Mouse (Mus musculus) forebrain, embryonic 15.5 days (tissue): Measurements from ENCODE around the gene Plscr3. TPM values are rescaled to one million over a fixed set of nuclear protein-coding genes. Genes with fewer than 3 reads are reported as not detected.
"Not testable (repeated sequence)": the region's sequence is repeated elsewhere in the genome, so short reads cannot be mapped to it uniquely, and the experiment has no call there.

Experiments used
- ATAC-seq: fragments of 200-750 bp; cut with Nextera tagmentation; replicated peaks from 2 replicates; pipeline ENCODE4 v1.8.0; 2017; ENCODE audit warnings: mild to moderate bottlenecking, moderate TSS enrichment, moderate library complexity
- H3K27ac ChIP-seq: fragments of 300-500 bp; sonication (generic); replicated peaks from 2 replicates; pipeline ENCODE4 v1.5.1; 2015; ENCODE audit warnings: mild to moderate bottlenecking, inconsistent platforms
- H3K27me3 ChIP-seq: fragments of 300-500 bp; sonication (generic); 2 replicates; pipeline ENCODE4 v1.6.1; 2015; ENCODE audit warnings: inconsistent platforms
- H3K36me3 ChIP-seq: fragments of 300-500 bp; sonication (generic); 2 replicates; pipeline ENCODE4 v1.6.1; 2015; ENCODE audit warnings: mild to moderate bottlenecking, inconsistent platforms
- H3K4me1 ChIP-seq: fragments of 300-500 bp; sonication (generic); 2 replicates; pipeline ENCODE4 v1.6.1; 2015; ENCODE audit warnings: inconsistent platforms
- H3K4me2 ChIP-seq: fragments of 300-500 bp; sonication (generic); replicated peaks from 2 replicates; pipeline ENCODE4 v1.6.1; 2015; ENCODE audit warnings: mild to moderate bottlenecking, inconsistent platforms
- H3K4me3 ChIP-seq: fragments of 300-500 bp; sonication (generic); 2 replicates; pipeline ENCODE4 v1.5.1; 2015; ENCODE audit warnings: mild to moderate bottlenecking, inconsistent platforms
- H3K9ac ChIP-seq: fragments of 300-500 bp; sonication (generic); replicated peaks from 2 replicates; pipeline ENCODE4 v1.6.1; 2015; ENCODE audit warnings: mild to moderate bottlenecking, inconsistent platforms
- H3K9me3 ChIP-seq: fragments of 300-500 bp; sonication (generic); 2 replicates; pipeline ENCODE4 v1.6.1; 2016; ENCODE audit warnings: inconsistent platforms
- WGBS: fragments of 180-500 bp; shearing (Covaris S2); methylation state at CpG from one replicate; pipeline ENCODE4 v1.1.7; 2015; ENCODE audit warnings: mixed read lengths; 5-methylcytosine and 5-hydroxymethylcytosine counted together
- polyA plus RNA-seq: library from polyadenylated mRNA; unstranded; fragments of >200 nt; fragmentation: Nextera tagmentation; extraction: Ambion mirVana; gene quantifications from 2 replicates; pipeline ENCODE4 v1.2.1, GENCODE M21; 2015

The Plscr3 gene
- polyA plus RNA-seq, 1 experiment from 2014 or later, result 51.0 TPM

DNA sequence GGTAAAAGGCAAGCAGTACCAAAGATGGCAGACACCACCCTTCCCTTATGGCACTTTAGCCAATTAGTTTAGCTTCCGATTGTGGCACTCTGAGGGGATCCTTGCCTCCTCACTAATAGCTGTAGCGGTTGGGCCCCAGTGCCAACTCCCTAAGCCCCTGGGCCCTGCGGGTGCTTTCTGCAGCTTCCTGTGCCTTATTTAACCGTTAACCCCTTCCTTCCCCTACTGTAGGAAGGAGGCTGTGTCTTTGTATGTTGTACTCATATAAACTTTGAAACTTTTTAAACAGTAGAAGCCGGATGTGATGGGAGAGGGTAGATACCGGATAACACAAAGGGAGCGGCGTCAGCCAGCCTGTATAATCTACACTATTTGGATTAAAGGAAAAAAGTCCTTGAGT is 4.6 kb downstream of the Plscr3 start:
- Histone ChIP-seq H3K27me3 (no peaks in the 10 kb centered on the region), H3K9me3 (no peaks in the 10 kb centered on the region), H3K9ac (no peak overlapping the region), H3K27ac (no peak overlapping the region), H3K4me2 (no peak overlapping the region), H3K36me3 (peaks cover 35% of the 10 kb centered on the region), H3K4me1 (peaks cover 29% of the 10 kb centered on the region), H3K4me3 (no peak overlapping the region)
- 66% methylated on average over 8 of the region's 8 CpGs for WGBS
- no peak for ATAC-seq

DNA sequence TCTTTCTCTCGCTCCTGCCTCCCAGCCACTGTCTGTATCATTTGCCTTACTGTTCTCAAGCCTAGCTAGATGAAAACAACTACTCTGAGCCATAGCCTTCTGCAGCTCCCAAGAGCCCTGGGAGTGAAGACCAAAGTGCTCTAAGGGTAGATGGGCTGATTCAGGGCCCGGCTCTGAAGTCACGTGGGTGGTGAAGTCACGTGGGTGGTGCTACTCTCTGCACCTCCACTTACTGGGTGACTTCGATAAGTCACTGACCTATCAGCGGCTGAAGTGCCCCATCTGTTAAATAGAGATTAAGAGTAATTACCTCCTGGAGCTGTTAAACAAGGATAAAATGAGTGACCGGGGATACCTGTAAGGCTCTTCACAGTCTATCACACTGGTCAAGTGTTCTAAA is 7.8 kb downstream of the Plscr3 start:
- ATAC-seq, result no peak
- H3K27me3 ChIP-seq, result peaks cover 14% of the 10 kb centered on the region; the same call in 1 of the 2 replicates
- H3K9me3 ChIP-seq, result no peaks in the 10 kb centered on the region
- H3K4me3 ChIP-seq, result no peak overlapping the region
- 77% methylated on average over 7 of the region's 7 CpGs for WGBS
- peaks cover 8% of the 10 kb centered on the region for H3K4me1 ChIP-seq
- peaks cover 29% of the 10 kb centered on the region for H3K36me3 ChIP-seq
- no peak overlapping the region for H3K4me2 ChIP-seq
- H3K27ac ChIP-seq, result no peak overlapping the region
- no peak overlapping the region for H3K9ac ChIP-seq

DNA sequence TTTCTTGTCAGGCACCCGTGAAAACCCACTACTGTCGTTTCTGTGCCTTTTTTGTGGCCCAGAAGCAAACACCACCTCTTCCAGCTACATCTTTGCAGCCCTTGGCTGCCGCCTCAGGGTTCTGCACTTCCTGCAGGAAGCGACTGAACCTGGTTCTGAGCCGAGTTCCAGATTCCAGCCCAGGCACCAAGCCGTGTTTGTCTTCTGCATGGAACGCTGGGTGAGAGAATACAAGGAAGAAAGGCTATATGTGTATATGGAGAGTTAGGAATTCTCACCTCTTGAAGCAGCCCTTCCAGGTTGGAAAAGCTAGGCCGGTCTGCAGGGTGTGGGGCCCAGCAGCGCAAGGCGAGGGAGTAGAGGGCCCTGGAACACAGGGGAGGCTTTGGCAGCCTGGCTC is 8.5 kb downstream of the Plscr3 start:
- Histone ChIP-seq H3K27ac (no peak overlapping the region), H3K9me3 (no peaks in the 10 kb centered on the region), H3K27me3 (peaks cover 14% of the 10 kb centered on the region; the same call in 1 of the 2 replicates), H3K36me3 (peaks cover 22% of the 10 kb centered on the region), H3K9ac (no peak overlapping the region), H3K4me3 (no peak overlapping the region), H3K4me2 (no peak overlapping the region), H3K4me1 (peaks cover 8% of the 10 kb centered on the region)
- no peak for ATAC-seq
- WGBS, result 90% methylated on average over 10 of the region's 10 CpGs

DNA sequence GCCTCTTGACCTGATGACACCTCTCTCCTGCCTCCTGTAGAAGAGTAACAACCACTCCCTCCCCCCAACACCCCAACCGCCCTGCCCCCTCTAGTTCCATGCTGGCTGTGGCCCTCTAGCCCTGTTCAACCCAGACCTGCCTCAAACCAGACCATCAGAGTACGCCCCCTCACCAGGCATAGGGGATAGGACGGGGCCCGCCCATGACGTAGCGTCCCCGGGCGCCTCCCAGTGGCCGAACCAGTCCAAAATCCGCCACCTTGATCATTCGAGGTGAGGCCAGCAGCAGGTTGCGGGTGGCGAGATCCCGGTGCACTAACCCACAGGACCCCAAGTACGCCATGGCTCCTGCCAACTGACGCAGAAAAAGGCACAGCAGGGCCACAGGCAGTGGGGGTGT is 9.2 kb downstream of the Plscr3 start:
- WGBS, result 19% methylated on average over 16 of the region's 16 CpGs
- ATAC-seq, result peak; percentile 71; the same call in 1 of the 2 replicates
- H3K27ac ChIP-seq, result no peak overlapping the region
- peaks cover 15% of the 10 kb centered on the region for H3K36me3 ChIP-seq
- no peak overlapping the region for H3K4me3 ChIP-seq
- no peak overlapping the region for H3K4me2 ChIP-seq
- H3K4me1 ChIP-seq, result peaks cover 7% of the 10 kb centered on the region
- H3K9me3 ChIP-seq, result no peaks in the 10 kb centered on the region
- H3K27me3 ChIP-seq, result peaks cover 14% of the 10 kb centered on the region; the same call in 1 of the 2 replicates
- no peak overlapping the region for H3K9ac ChIP-seq

DNA sequence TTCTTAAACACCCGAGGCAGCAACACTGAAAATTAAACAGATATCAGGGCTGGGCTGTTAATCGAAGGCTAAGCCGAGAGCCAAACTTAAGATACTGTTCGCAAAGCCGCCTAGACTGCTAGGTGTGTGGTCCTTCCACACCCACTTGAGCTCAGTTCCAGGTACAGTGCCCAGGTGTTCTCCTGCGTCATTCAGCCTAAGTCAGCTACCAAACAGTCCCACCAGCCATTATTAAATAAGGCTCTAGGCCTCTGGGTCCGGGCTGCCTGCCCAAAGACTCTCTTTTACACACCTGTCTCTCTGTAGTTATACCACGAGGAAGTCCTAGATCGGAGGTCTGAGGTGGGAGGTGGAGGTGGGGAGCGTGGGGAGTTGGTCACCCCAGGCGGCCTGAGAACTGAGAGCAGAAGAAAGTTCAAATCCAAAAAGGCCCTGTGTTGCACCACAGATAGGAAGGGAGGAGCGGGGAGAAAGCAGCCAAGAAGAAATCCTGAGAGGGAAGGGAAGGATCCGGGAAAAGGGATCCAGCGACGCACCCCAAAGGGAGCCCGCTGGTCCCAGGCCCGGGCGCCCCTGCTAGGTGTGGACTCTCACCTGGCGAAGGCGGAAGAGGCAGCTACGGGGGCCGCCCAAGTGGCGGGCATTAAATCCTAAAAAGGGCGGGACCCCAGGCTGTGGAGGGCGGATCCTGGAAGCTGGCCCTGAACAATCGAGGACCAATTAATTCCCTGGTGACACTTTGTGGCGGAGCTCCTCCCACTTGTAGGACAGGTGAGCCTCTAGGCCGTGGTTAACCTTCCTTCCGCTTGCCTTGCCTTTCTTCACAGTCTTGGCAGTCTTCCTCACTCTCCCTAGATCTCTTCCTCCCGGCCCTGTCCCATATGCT is 12.2 kb downstream of the Plscr3 start, which contains the start of gene Tnk1:
Gene Tnk1, minus strand, starts transcription at position 618 of the 886 bp plus-strand sequence.
- H3K27me3 ChIP-seq, result peaks cover 14% of the 10 kb centered on the region; the same call in 1 of the 2 replicates
- no peaks in the 10 kb centered on the region for H3K9me3 ChIP-seq
- H3K4me2 ChIP-seq, result no peak within 1 kb of the TSS
- H3K9ac ChIP-seq, result no peak within 1 kb of the TSS
- no peaks in the 10 kb centered on the region for H3K36me3 ChIP-seq
- WGBS, result 22% methylated on average over 30 of the region's 30 CpGs
- no peak for ATAC-seq
- no peak within 1 kb of the TSS for H3K27ac ChIP-seq
- H3K4me1 ChIP-seq, result peaks cover 3% of the 10 kb centered on the region; the same call in 1 of the 2 replicates
- no peak within 1 kb of the TSS for H3K4me3 ChIP-seq

DNA sequence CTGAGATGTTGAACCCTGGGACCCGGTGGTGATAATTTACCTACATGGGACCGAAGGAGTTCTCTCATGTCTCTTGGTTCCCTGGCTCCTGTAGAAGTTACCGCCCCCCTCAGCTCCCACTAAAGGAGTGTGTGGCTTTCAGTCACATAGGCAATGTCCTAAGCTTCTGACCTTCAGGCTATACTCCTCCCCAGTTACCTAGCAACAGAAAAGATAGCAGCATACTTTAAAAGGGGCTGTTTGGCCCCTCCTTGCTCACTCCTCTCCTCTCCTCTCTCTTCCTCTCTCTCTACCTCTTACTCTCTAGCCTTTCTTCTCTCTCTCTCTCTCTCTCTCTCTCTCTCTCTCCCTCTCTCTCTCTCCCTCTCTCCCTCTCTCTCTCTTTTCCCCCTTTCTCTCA is 17.6 kb downstream of the Plscr3 start:
- H3K36me3 ChIP-seq, H3K9me3 ChIP-seq, H3K9ac ChIP-seq, ATAC-seq, H3K27me3 ChIP-seq, H3K4me3 ChIP-seq, H3K4me2 ChIP-seq, H3K4me1 ChIP-seq, H3K27ac ChIP-seq: not testable (repeated sequence)
- 82% methylated on average over 3 of the region's 3 CpGs for WGBS

DNA sequence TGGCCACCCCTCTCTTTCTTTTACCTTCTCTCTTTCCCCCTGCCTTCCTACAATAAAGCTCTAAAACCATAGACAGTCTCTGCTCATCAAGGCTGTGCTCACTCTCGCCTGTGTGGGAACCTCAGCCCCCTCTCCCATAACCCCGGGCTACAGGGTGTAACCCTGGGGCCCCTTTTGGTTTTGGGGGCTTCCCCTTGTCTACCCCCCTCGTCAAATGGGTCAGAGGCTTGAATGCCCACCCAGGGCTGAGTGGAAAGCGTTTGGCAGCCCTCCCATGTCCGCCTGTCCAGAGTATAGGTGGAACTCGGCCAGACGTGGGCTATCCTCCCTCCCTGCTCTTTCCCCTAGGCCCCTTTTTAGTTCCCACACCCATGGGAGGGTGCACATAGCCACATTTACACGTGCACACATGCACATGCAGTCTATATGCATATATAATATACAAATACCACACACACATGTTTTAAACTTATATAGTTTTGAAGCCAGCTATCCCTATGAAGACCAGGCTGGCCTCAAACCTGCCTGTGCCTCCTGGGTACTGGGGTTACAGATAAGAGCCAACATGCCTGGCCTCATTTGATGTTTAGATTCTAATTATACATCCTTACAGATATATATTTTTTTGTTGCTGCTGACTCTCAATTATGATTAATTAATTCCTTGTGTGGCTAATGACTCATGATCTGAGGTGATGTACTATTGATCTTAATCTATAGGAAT is 18.1 kb downstream of the Plscr3 start:
- WGBS, result 40% methylated on average over 8 of the region's 8 CpGs
- ATAC-seq, result no peak
- no peak overlapping the region for H3K27ac ChIP-seq
- no peak overlapping the region for H3K9ac ChIP-seq
- no peak overlapping the region for H3K4me3 ChIP-seq
- no peaks in the 10 kb centered on the region for H3K9me3 ChIP-seq
- H3K36me3 ChIP-seq, result no peaks in the 10 kb centered on the region
- H3K27me3 ChIP-seq, result no peaks in the 10 kb centered on the region
- no peaks in the 10 kb centered on the region for H3K4me1 ChIP-seq
- no peak overlapping the region for H3K4me2 ChIP-seq

DNA sequence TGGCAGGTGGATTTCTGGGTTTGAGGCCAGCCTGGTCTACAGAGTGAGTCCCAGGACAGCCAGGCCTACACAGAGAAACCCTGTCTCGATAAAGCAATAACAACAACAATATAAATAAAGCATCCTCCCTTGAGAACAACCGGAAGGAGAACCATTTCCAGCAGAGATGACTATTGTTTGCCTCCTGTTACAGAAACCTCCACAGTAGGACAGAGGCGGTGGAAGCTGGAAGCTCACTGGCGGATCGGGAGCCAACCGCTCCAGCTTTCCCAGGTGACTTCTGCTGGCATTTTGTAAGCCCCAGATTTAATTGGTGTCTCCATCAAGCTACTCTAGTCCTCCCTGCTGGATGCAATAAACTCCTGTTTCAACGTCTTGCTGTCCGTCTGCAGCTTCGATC is 19.4 kb downstream of the Plscr3 start:
- Histone ChIP-seq H3K9me3 (no peaks in the 10 kb centered on the region), H3K9ac (no peak overlapping the region), H3K4me2 (no peak overlapping the region), H3K4me1 (no peaks in the 10 kb centered on the region), H3K27me3 (no peaks in the 10 kb centered on the region), H3K27ac (no peak overlapping the region), H3K4me3 (no peak overlapping the region), H3K36me3 (no peaks in the 10 kb centered on the region)
- no peak for ATAC-seq
- 81% methylated on average over 9 of the region's 9 CpGs for WGBS

DNA sequence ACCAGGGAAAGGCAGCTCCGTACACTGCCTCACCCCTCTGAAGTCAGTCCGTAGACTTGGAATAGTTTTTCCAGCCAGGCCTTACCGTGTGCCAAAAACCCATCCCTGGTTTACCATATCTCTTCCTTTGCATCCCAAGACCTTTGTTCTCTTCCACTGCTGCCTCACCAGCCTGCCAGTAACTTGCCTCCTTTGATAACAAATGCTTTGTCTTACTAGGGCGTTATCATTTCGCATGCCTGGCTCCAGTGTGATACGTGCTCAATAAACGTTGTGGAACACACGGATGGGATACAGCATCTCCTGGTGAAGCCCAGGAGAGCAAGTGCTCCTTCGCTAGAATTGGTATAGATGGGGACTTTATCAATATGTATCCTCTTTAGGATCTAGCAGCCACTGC is 21.2 kb downstream of the Plscr3 start:
- WGBS, result 72% methylated on average over 9 of the region's 9 CpGs
- H3K4me3 ChIP-seq, result no peak overlapping the region
- ATAC-seq, result no peak
- no peaks in the 10 kb centered on the region for H3K36me3 ChIP-seq
- H3K9me3 ChIP-seq, result no peaks in the 10 kb centered on the region
- H3K4me1 ChIP-seq, result no peaks in the 10 kb centered on the region
- no peak overlapping the region for H3K9ac ChIP-seq
- H3K27me3 ChIP-seq, result no peaks in the 10 kb centered on the region
- H3K4me2 ChIP-seq, result no peak overlapping the region
- H3K27ac ChIP-seq, result no peak overlapping the region

DNA sequence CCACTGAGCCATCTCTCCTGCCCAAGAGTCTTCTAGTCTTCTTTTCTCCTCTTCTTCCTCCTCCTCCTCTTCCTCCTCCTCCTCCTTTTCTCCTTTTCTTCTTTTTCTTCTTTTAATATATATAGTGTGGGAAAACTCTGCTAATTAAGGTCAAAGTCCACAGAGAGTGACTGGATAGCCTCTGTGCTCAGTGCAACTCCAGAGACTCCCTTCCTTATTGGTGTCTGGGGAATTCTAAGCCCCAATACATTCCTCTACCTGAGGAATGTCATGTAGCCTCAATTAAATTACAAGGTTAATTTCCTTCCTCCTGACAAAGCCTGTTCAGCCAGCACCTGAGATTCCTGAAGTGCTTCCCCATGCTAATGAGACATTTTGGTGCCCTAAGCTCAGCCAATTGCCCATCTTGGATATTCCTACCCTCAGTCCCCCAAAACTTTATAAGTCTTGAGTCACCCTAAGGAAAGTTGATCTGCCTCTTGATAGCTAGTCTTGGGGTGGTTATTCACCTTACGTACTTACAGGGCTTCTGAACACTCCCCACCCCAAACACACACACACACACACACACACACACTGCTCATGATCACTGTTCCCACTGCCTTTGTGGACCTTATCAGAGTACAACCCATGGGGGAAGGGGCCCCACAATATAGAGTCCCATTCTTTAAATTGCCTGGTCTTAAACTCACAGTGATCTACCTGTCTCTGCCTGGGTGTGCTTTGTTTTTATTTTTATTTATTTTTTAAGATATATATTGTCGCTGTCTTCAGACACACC is 24.3 kb downstream of the Plscr3 start:
- Histone ChIP-seq H3K9ac (no peak overlapping the region), H3K27me3 (no peaks in the 10 kb centered on the region), H3K36me3 (no peaks in the 10 kb centered on the region), H3K4me1 (no peaks in the 10 kb centered on the region), H3K9me3 (no peaks in the 10 kb centered on the region), H3K4me3 (no peak overlapping the region), H3K4me2 (no peak overlapping the region), H3K27ac (no peak overlapping the region)
- ATAC-seq, result no peak
- 98% methylated on average over 2 of the region's 2 CpGs for WGBS

DNA sequence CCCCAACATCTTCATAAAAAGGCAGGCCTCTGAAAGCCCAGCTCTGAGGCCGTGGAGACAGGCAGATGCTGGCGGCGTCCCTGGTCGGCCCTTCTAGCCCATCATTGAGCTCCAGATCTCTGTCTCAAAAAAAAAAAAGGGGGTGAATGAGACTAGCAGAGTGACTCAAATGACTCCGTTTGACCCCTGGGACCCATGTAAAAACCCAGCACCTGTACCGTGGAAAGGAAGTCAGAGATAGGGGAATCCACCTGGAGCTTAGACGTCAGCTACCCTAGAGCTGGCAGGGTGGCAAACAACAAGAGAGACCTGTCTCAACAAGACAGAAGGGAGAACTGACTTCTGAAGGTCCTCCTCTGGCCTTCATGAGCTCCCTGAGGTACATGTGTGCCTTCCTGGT is 25.6 kb downstream of the Plscr3 start:
- no peak overlapping the region for H3K4me3 ChIP-seq
- no peak overlapping the region for H3K9ac ChIP-seq
- peaks cover under 1% of the 10 kb centered on the region; the same call in 1 of the 2 replicates for H3K4me1 ChIP-seq
- no peaks in the 10 kb centered on the region for H3K9me3 ChIP-seq
- H3K27ac ChIP-seq, result no peak overlapping the region
- H3K36me3 ChIP-seq, result no peaks in the 10 kb centered on the region
- no peak for ATAC-seq
- no peak overlapping the region for H3K4me2 ChIP-seq
- no peaks in the 10 kb centered on the region for H3K27me3 ChIP-seq
- WGBS, result 90% methylated on average over 7 of the region's 7 CpGs

DNA sequence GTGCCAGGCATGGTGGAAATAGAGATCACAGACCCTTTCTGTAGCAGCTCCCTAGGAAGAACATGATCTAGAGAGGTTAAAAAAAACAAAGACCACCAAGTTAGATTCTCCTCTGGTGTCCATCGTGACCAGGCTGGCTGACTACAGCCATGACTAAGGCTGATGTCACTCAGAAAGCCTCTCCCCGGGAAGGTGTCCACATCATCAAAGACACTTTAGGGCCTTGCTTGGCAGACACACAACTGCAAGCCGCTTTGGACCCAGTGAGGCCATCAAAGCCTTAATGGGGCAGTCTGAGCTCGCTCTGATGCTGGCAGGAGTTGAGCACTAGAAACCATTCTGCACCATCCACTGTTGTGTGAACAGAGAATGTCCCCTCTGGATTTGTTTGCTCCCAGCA is 26.3 kb downstream of the Plscr3 start:
- Histone ChIP-seq H3K4me1 (peaks cover 6% of the 10 kb centered on the region), H3K4me2 (no peak overlapping the region), H3K27me3 (no peaks in the 10 kb centered on the region), H3K9me3 (no peaks in the 10 kb centered on the region), H3K27ac (no peak overlapping the region), H3K36me3 (no peaks in the 10 kb centered on the region), H3K4me3 (no peak overlapping the region), H3K9ac (no peak overlapping the region)
- whole genome bisulfite sequencing, result 76% methylated on average over 4 of the region's 4 CpGs
- no peak for ATAC-seq
